Mouse (Mus musculus) CH12F3 (cell line): Measurements from ENCODE around the gene Gm20388.

Source experiments
- in situ Hi-C: fragments of 300-500 bp; cut with MboI; formaldehyde crosslinking; loops from 2 replicates; pipeline ENCODE4 v1.14.3; 2020; ENCODE audit warnings: low sequenced_read_pairs

Gm20388 gene

GRCm38 (mm10) chr8:122775285-122776155, 2864.9 kb downstream of the Gm20388 start, which contains the start of gene Acsf3:
TSS of gene Acsf3 (plus strand) at chr8:122775486.
- in situ Hi-C loops, result no loop called here

GRCm38 (mm10) chr8:122777701-122778100, 2867.1 kb downstream of the Gm20388 start:
- in situ Hi-C loops, result no loop called here

GRCm38 (mm10) chr8:122778703-122779239, 2868.1 kb downstream of the Gm20388 start:
- in situ Hi-C loops, result no loop called here

GRCm38 (mm10) chr8:122779255-122779654, 2868.6 kb downstream of the Gm20388 start:
- in situ Hi-C loops, result no loop called here

GRCm38 (mm10) chr8:122784756-122785155, 2874.1 kb downstream of the Gm20388 start:
- in situ Hi-C loops, result no loop called here

- in situ Hi-C loops, result no loop called here
Measured at GRCm38 (mm10) chr8:122789796-122790195, 2879.2 kb downstream of the Gm20388 start.

- in situ Hi-C loops, result no loop called here
Measured at GRCm38 (mm10) chr8:122793375-122794174, 2882.9 kb downstream of the Gm20388 start.

- in situ Hi-C loops, result no loop called here
Measured at GRCm38 (mm10) chr8:122794175-122794454, 2883.5 kb downstream of the Gm20388 start.

- in situ Hi-C loops, result no loop called here
Measured at GRCm38 (mm10) chr8:122803906-122804761, 2893.5 kb downstream of the Gm20388 start.

GRCm38 (mm10) chr8:122805349-122805748, 2894.7 kb downstream of the Gm20388 start:
- in situ Hi-C loops, result no loop called here

GRCm38 (mm10) chr8:122806956-122807538, 2896.4 kb downstream of the Gm20388 start:
- in situ Hi-C loops, result no loop called here

- in situ Hi-C loops, result no loop called here
Measured at GRCm38 (mm10) chr8:122807907-122808306, 2897.3 kb downstream of the Gm20388 start.

GRCm38 (mm10) chr8:122810376-122810775, 2899.7 kb downstream of the Gm20388 start:
- in situ Hi-C loops, result no loop called here

- in situ Hi-C loops, result no loop called here
Measured at GRCm38 (mm10) chr8:122811870-122812494, 2901.3 kb downstream of the Gm20388 start.

- in situ Hi-C loops, result no loop called here
Measured at GRCm38 (mm10) chr8:122812610-122813250, 2902.1 kb downstream of the Gm20388 start.

GRCm38 (mm10) chr8:122814608-122815007, 2904.0 kb downstream of the Gm20388 start:
- in situ Hi-C loops, result loop anchor here (5.0 kb wide), 1 partner anchor 192 kb away; the partner anchor contains the start of gene Pabpn1l

- in situ Hi-C loops, result loop anchor here (5.0 kb wide), 1 partner anchor 195 kb away; the partner anchor contains the start of gene Pabpn1l
Measured at GRCm38 (mm10) chr8:122816965-122817364, 2906.3 kb downstream of the Gm20388 start.

GRCm38 (mm10) chr8:122817724-122818496, 2907.3 kb downstream of the Gm20388 start:
- in situ Hi-C loops, result loop anchor here (5.0 kb wide), 1 partner anchor 196 kb away; the partner anchor contains the start of gene Pabpn1l
